Mouse (Mus musculus) liver, embryonic 14.5 days (tissue): ENCODE measurements at regions not wholly inside any gene's neighbourhood (a gene's known extent, or its start where the extent isn't known, plus 50 kb on each side); places are given as distances from the start of the nearest gene placed in this dataset.

Experiments
- ATAC-seq: fragments of 200-750 bp; cut with Nextera tagmentation; 2 replicates; pipeline ENCODE4 v1.8.0; 2017; ENCODE audit warnings: moderate number of reproducible peaks, mild to moderate bottlenecking, moderate library complexity; ENCODE audit not compliant: insufficient read depth
- DNase-seq, 3 experiments: peaks; one replicate each; pipeline ENCODE4 v3.0.0-alpha.2; 2012 to 2013; ENCODE audit warnings: low read depth in 3 of 3, low spot score in 3 of 3
- H3K27ac ChIP-seq: fragments of 300-500 bp; sonication (generic); 2 replicates; pipeline ENCODE4 v1.5.1; 2014; ENCODE audit warnings: moderate library complexity, mild to moderate bottlenecking, control low read depth, inconsistent platforms
- H3K27me3 ChIP-seq: fragments of 300-500 bp; sonication (generic); 2 replicates; pipeline ENCODE4 v1.6.1; 2014; ENCODE audit warnings: mild to moderate bottlenecking, low read length, moderate library complexity; ENCODE audit not compliant: control insufficient read depth, insufficient read depth
- H3K36me3 ChIP-seq: fragments of 300-500 bp; sonication (generic); replicated peaks from 2 replicates; pipeline ENCODE4 v1.6.1; 2014; ENCODE audit warnings: low read depth; ENCODE audit not compliant: control insufficient read depth, insufficient read depth
- H3K4me1 ChIP-seq, 2 experiments: fragments of 200-500 bp in 1 of 2; fragments of 300-500 bp in 1 of 2; sonication (generic) in 1 of 2; replicated peaks; 2 replicates each; pipeline ENCODE4 v1.6.1; 2012 to 2014; ENCODE audit warnings: antibody characterized with exemption in 1 of 2, inconsistent platforms in 1 of 2, low read length in 1 of 2; ENCODE audit not compliant: control insufficient read depth in 2 of 2, insufficient read depth in 2 of 2
- H3K4me2 ChIP-seq: fragments of 300-500 bp; sonication (generic); 2 replicates; pipeline ENCODE4 v1.6.1; 2014; ENCODE audit warnings: low read depth, mild to moderate bottlenecking, control low read depth, moderate library complexity
- H3K4me3 ChIP-seq, 2 experiments: fragments of 200-500 bp in 1 of 2; fragments of 300-500 bp in 1 of 2; sonication (generic) in 1 of 2; 2 replicates each; pipeline ENCODE4 v1.5.1; 2012 to 2014; ENCODE audit warnings: low read depth in 2 of 2, low read length in 2 of 2, mild to moderate bottlenecking in 2 of 2, control low read depth in 1 of 2, inconsistent platforms in 1 of 2, moderate library complexity in 1 of 2; ENCODE audit not compliant: insufficient read depth in 1 of 2
- H3K9ac ChIP-seq: fragments of 300-500 bp; sonication (generic); replicated peaks from 2 replicates; pipeline ENCODE4 v1.6.1; 2014; ENCODE audit warnings: mild to moderate bottlenecking, control low read depth, moderate library complexity
- H3K9me3 ChIP-seq: fragments of 300-500 bp; sonication (generic); 2 replicates; pipeline ENCODE4 v1.6.1; 2016; ENCODE audit warnings: low read length, mixed read lengths; ENCODE audit not compliant: control insufficient read depth
- CTCF ChIP-seq: IDR thresholded peaks from 2 replicates; pipeline ENCODE4 v1.5.1; 2016; ENCODE audit warnings: antibody characterized with exemption, low read depth, control low read depth
- EP300 ChIP-seq: IDR thresholded peaks from 2 replicates; pipeline ENCODE4 v1.6.1; 2016; ENCODE audit warnings: antibody characterized with exemption, low read depth
- WGBS: fragments of 180-500 bp; shearing (Covaris S2); extraction: QIAGEN DNeasy Blood & Tissue Kit; methylation state at CpG from one replicate; pipeline ENCODE4 v1.1.7; 2014; ENCODE audit not compliant: insufficient replicate concordance; 5-methylcytosine and 5-hydroxymethylcytosine counted together

GRCm38 (mm10) chr2:174871225-174871624 is 110.8 kb downstream of the Edn3 start:
- Histone ChIP-seq H3K36me3 (no peaks in the 10 kb centered on the region), H3K27me3 (no peaks in the 10 kb centered on the region), H3K4me2 (no peak overlapping the region), H3K9me3 (no peaks in the 10 kb centered on the region), H3K9ac (no peak overlapping the region), H3K4me1 (no peaks in the 10 kb centered on the region), H3K27ac (no peak overlapping the region), H3K4me3 (no peak overlapping the region)
- no peak for DNase-seq
- no peak for TF ChIP-seq EP300
- TF ChIP-seq CTCF, result no peak
- WGBS, result 54% methylated on average over 10 of the region's 10 CpGs
- no peak for ATAC-seq

GRCm38 (mm10) chr2:174871844-174872243 is 111.4 kb downstream of the Edn3 start:
- Histone ChIP-seq H3K4me2 (no peak overlapping the region), H3K27me3 (no peaks in the 10 kb centered on the region), H3K27ac (no peak overlapping the region), H3K4me3 (no peak overlapping the region), H3K4me1 (no peaks in the 10 kb centered on the region), H3K9me3 (no peaks in the 10 kb centered on the region), H3K9ac (no peak overlapping the region), H3K36me3 (no peaks in the 10 kb centered on the region)
- no peak for DNase-seq
- WGBS, result 62% methylated on average over 3 of the region's 3 CpGs
- no peak for ATAC-seq
- no peak for TF ChIP-seq CTCF
- no peak for TF ChIP-seq EP300

- no peak for ATAC-seq
- 39% methylated on average over 5 of the region's 5 CpGs for WGBS
- no peaks in the 10 kb centered on the region for H3K9me3 ChIP-seq
- no peaks in the 10 kb centered on the region for H3K4me1 ChIP-seq
- H3K27me3 ChIP-seq, result no peaks in the 10 kb centered on the region
- TF ChIP-seq EP300 (no peak), CTCF (no peak)
- no peak overlapping the region for H3K4me2 ChIP-seq
- DNase-seq, result no peak
- H3K36me3 ChIP-seq, result no peaks in the 10 kb centered on the region
- no peak overlapping the region for H3K9ac ChIP-seq
- H3K4me3 ChIP-seq, result no peak overlapping the region
- no peak overlapping the region for H3K27ac ChIP-seq
These were observed 116.5 kb downstream of the Edn3 start for GRCm38 (mm10) chr2:174876886-174877285.

GRCm38 (mm10) chr2:174878979-174879378 is 118.6 kb downstream of the Edn3 start:
- H3K9me3 ChIP-seq, result no peaks in the 10 kb centered on the region
- no peak overlapping the region for H3K27ac ChIP-seq
- H3K36me3 ChIP-seq, result no peaks in the 10 kb centered on the region
- ATAC-seq (no peak), DNase-seq (no peak)
- WGBS, result 40% methylated on average over 4 of the region's 4 CpGs
- no peak overlapping the region for H3K9ac ChIP-seq
- TF ChIP-seq EP300, result no peak
- no peak for TF ChIP-seq CTCF
- no peak overlapping the region for H3K4me3 ChIP-seq
- no peaks in the 10 kb centered on the region for H3K27me3 ChIP-seq
- no peak overlapping the region for H3K4me2 ChIP-seq
- no peaks in the 10 kb centered on the region for H3K4me1 ChIP-seq

GRCm38 (mm10) chr2:174880659-174881058 is 120.2 kb downstream of the Edn3 start:
- TF ChIP-seq EP300, result no peak
- TF ChIP-seq CTCF, result no peak
- no peak overlapping the region for H3K4me3 ChIP-seq
- H3K4me2 ChIP-seq, result no peak overlapping the region
- H3K27me3 ChIP-seq, result no peaks in the 10 kb centered on the region
- WGBS, result 48% methylated on average over 13 of the region's 13 CpGs
- no peak overlapping the region for H3K9ac ChIP-seq
- ATAC-seq (no peak), DNase-seq (no peak)
- no peaks in the 10 kb centered on the region for H3K36me3 ChIP-seq
- no peak overlapping the region for H3K27ac ChIP-seq
- H3K9me3 ChIP-seq, result no peaks in the 10 kb centered on the region
- no peaks in the 10 kb centered on the region for H3K4me1 ChIP-seq
